Comparison of ENCODE assay signal across 7 mouse cellular contexts in genomic region chr1:24099541-24099925, GRCm38 (mm10). TPM values are rescaled to one million over a fixed set of nuclear protein-coding genes. Genes with fewer than 3 reads are reported as not detected.
DNase-seq lines count a peak whose midpoint lies in the region; ATAC-seq lines count a peak whose summit lies in the region.

No protein-coding gene starts in this region.

- peak overlapping the region; percentile 60 for H3K27ac ChIP-seq in lung, embryonic 16.5 days (ENCODE audit: low read length)
- H3K27ac ChIP-seq in embryonic facial prominence, embryonic 13.5 days: peak overlapping the region; percentile 85
- peak overlapping the region; percentile 86 for H3K27ac ChIP-seq in intestine, embryonic 16.5 days (ENCODE audit: low read length)

- H3K4me2 ChIP-seq in lung, embryonic 16.5 days (ENCODE audit: low read depth, low read length): peak overlapping the region; percentile 59
- peak overlapping the region; percentile 64 for H3K4me2 ChIP-seq in embryonic facial prominence, embryonic 13.5 days
- H3K4me2 ChIP-seq in intestine, embryonic 16.5 days (ENCODE audit: low read depth, low read length): peak overlapping the region; percentile 87

- under 1% methylated on average over 42 of the region's 44 CpGs for WGBS in lung, embryonic 16.5 days
- WGBS in embryonic facial prominence, embryonic 13.5 days: under 1% methylated on average over 37 of the region's 44 CpGs
- 1% methylated on average over 34 of the region's 44 CpGs for WGBS in intestine, embryonic 16.5 days

- no peak for ATAC-seq in lung, embryonic 16.5 days (ENCODE audit: low read depth)
- peak; percentile 8; the same call in 1 of the 2 replicates for ATAC-seq in embryonic facial prominence, embryonic 13.5 days (ENCODE audit: insufficient number of reproducible peaks, insufficient read depth, low FRiP score, low TSS enrichment, low read depth)
- no peak for ATAC-seq in intestine, embryonic 16.5 days

- peak overlapping the region; percentile 83 for H3K9ac ChIP-seq in lung, embryonic 16.5 days (ENCODE audit: low read length)
- peak overlapping the region; percentile 94 for H3K9ac ChIP-seq in embryonic facial prominence, embryonic 13.5 days
- peak overlapping the region; percentile 93 for H3K9ac ChIP-seq in intestine, embryonic 16.5 days (ENCODE audit: low read depth, low read length)

- H3K4me1 ChIP-seq in lung, embryonic 16.5 days (replicated peaks; ENCODE audit: control insufficient read depth, insufficient read depth, low read length): peaks cover 2% of the 10 kb centered on the region; the same call in 1 of the 2 replicates
- peaks cover 10% of the 10 kb centered on the region; the same call in 1 of the 2 replicates for H3K4me1 ChIP-seq in embryonic facial prominence, embryonic 13.5 days
- 0 out of 2 replicates have a peak, but pooled peaks cover 5% of the 10 kb centered on the region for H3K4me1 ChIP-seq in intestine, embryonic 16.5 days (ENCODE audit: control insufficient read depth, insufficient read depth, low read length)

- no peak for DNase-seq in lung, adult 18-20 months
- DNase-seq in neural tube, embryonic 10.5 days (ENCODE audit: extremely low spot score, low spot score): peak; percentile 78
- no peak for DNase-seq in frontal cortex, postnatal 25 days (ENCODE audit: low spot score in 2 of 2)
- DNase-seq in right cerebral cortex, postnatal 14 days: no peak

- peak overlapping the region; percentile 84 for H3K4me3 ChIP-seq in lung, embryonic 16.5 days (ENCODE audit: low read length)
- H3K4me3 ChIP-seq in embryonic facial prominence, embryonic 13.5 days: peak overlapping the region; percentile 89
- peak overlapping the region; percentile 84 for H3K4me3 ChIP-seq in intestine, embryonic 16.5 days (ENCODE audit: low read length)

- no peaks in the 10 kb centered on the region for H3K9me3 ChIP-seq in lung, embryonic 16.5 days (ENCODE audit: control insufficient read depth, low read length)
- H3K9me3 ChIP-seq in embryonic facial prominence, embryonic 13.5 days: no peaks in the 10 kb centered on the region
- no peaks in the 10 kb centered on the region for H3K9me3 ChIP-seq in intestine, embryonic 16.5 days (ENCODE audit: control insufficient read depth, low read length)

- H3K27me3 ChIP-seq in lung, embryonic 16.5 days (ENCODE audit: control insufficient read depth, insufficient read depth, low read depth, low read length): no peaks in the 10 kb centered on the region
- H3K27me3 ChIP-seq in embryonic facial prominence, embryonic 13.5 days: no peaks in the 10 kb centered on the region
- no peaks in the 10 kb centered on the region for H3K27me3 ChIP-seq in intestine, embryonic 16.5 days (replicated peaks; ENCODE audit: control insufficient read depth, insufficient read depth, low read length)

- no peaks in the 10 kb centered on the region for H3K36me3 ChIP-seq in lung, embryonic 16.5 days (ENCODE audit: control insufficient read depth, insufficient read depth, low read length)
- H3K36me3 ChIP-seq in embryonic facial prominence, embryonic 13.5 days: no peaks in the 10 kb centered on the region
- H3K36me3 ChIP-seq in intestine, embryonic 16.5 days (ENCODE audit: control insufficient read depth, insufficient read depth, low read length): no peaks in the 10 kb centered on the region

RNA-seq across cellular contexts. Expression of gene Fam135a, which starts 0.6 kb away (rescaled TPM):
- 29.5 and 34.6 TPM in 2 replicates for polyA plus RNA-seq in lung, embryonic 16.5 days (2015; fragmentation: Nextera tagmentation; extraction: Ambion mirVana)
- 40.7 and 45.1 TPM in 2 replicates for polyA plus RNA-seq in embryonic facial prominence, embryonic 13.5 days (2015; fragmentation: Nextera tagmentation; extraction: Ambion mirVana)
- polyA plus RNA-seq in intestine, embryonic 16.5 days (2015; fragmentation: Nextera tagmentation; extraction: Ambion mirVana): 31.3 and 31.8 TPM in 2 replicates
